Mouse (Mus musculus) lung, embryonic 16.5 days (tissue): Measurements from ENCODE around the gene Clcn3. TPM values are rescaled to one million over a fixed set of nuclear protein-coding genes. Genes with fewer than 3 reads are reported as not detected.

Source experiments
- ATAC-seq: fragments of 200-750 bp; cut with Nextera tagmentation; 2 replicates; pipeline ENCODE4 v1.8.0; 2017; ENCODE audit warnings: low read depth, mild to moderate bottlenecking, moderate library complexity
- H3K27ac ChIP-seq: fragments of 300-500 bp; sonication (generic); 2 replicates; pipeline ENCODE4 v1.5.1; 2014; ENCODE audit warnings: mild to moderate bottlenecking, control low read depth, low read length
- H3K27me3 ChIP-seq: fragments of 300-500 bp; sonication (generic); 2 replicates; pipeline ENCODE4 v1.6.1; 2014; ENCODE audit warnings: low read depth, low read length, mixed read lengths; ENCODE audit not compliant: control insufficient read depth, insufficient read depth
- H3K36me3 ChIP-seq: fragments of 300-500 bp; sonication (generic); 2 replicates; pipeline ENCODE4 v1.6.1; 2014; ENCODE audit warnings: low read length; ENCODE audit not compliant: control insufficient read depth, insufficient read depth
- H3K4me1 ChIP-seq: fragments of 300-500 bp; sonication (generic); replicated peaks from 2 replicates; pipeline ENCODE4 v1.6.1; 2014; ENCODE audit warnings: low read length, mixed read lengths; ENCODE audit not compliant: control insufficient read depth, insufficient read depth
- H3K4me2 ChIP-seq: fragments of 300-500 bp; sonication (generic); 2 replicates; pipeline ENCODE4 v1.6.1; 2014; ENCODE audit warnings: low read depth, low read length, control low read depth
- H3K4me3 ChIP-seq: fragments of 300-500 bp; sonication (generic); 2 replicates; pipeline ENCODE4 v1.5.1; 2014; ENCODE audit warnings: mild to moderate bottlenecking, low read length, control low read depth
- H3K9ac ChIP-seq: fragments of 300-500 bp; sonication (generic); 2 replicates; pipeline ENCODE4 v1.6.1; 2014; ENCODE audit warnings: low read length, control low read depth
- H3K9me3 ChIP-seq: fragments of 300-500 bp; sonication (generic); 2 replicates; pipeline ENCODE4 v1.6.1; 2016; ENCODE audit warnings: low read length; ENCODE audit not compliant: control insufficient read depth
- WGBS: fragments of 180-500 bp; shearing (Covaris S2); extraction: QIAGEN DNeasy Blood & Tissue Kit; methylation state at CpG from one replicate; pipeline ENCODE4 v1.1.7; 2014; 5-methylcytosine and 5-hydroxymethylcytosine counted together
- polyA plus RNA-seq: library from polyadenylated mRNA; unstranded; fragments of >200 nt; fragmentation: Nextera tagmentation; extraction: Ambion mirVana; gene quantifications from 2 replicates; pipeline ENCODE4 v1.2.1, GENCODE M21; 2015

The Clcn3 gene
- polyA plus RNA-seq, 1 experiment from 2014 or later = 22.1 TPM

DNA sequence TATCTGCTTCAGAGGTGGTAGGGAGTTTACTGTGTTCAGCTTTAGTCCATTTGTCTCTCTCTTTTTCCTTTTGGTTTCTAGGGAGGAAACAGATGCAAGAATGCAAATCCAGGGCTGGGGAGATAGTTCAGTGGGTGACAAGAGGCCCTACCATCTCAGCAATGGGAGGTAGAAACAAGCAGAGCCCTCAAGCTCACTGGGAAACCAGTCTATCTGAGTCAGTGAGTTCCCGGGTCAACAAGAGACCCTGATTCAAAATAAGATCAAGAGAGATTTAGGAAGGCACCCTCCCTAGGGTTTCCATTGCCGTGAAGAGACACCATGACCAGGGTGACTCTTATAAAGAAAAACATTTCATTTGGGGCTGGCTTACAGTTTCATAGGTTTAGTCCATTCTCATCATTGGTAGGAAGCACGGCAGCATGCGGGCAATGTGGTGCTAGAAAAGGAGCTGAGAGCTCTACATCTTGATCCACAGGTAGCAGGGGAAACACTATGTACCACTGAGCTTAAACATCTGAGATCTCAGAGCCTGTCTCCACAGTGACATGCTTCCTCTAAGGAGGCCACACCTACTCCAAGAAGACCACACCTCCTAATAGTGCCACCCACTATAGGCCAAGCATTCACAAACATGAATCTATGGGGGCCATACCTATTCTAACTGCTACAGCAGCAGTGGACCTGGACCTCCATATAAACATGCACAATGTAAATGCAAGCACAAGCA is 114.7 kb downstream of the Clcn3 start:
- Histone ChIP-seq H3K4me3 (no peak overlapping the region), H3K4me1 (no peaks in the 10 kb centered on the region), H3K9me3 (no peaks in the 10 kb centered on the region), H3K9ac (no peak overlapping the region), H3K4me2 (no peak overlapping the region), H3K27me3 (no peaks in the 10 kb centered on the region), H3K27ac (no peak overlapping the region), H3K36me3 (no peaks in the 10 kb centered on the region)
- no peak for ATAC-seq
- WGBS = 84% methylated on average over 4 of the region's 4 CpGs

DNA sequence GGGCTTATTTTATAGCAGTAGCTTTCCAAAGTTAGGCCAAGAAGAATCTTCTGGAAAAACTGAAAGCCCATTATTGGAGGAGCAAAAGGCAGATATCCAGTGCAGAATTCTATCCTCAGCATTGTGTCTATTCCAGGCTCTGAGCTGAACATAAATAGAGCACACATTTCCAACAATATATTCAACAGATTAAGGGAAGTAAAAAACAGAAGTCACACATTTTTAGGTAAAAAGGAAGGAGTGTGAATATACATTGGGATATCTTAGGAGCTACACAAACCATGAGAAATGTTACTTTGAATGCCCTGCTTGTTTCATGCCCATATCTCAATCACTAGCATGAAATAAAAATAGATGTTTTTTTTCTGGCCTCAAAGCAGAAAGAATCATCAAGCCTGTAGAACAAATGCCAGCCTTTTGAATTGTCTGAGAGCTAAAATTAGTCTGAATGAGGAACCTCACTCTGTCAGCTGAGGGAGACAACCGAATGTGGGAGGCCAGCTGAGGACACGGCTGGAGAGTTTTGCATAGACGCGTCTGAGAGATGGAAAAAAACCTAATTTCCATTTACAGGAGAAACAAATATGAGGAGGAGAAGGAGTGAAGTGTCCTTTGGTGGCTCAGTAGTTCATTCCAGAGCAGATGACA is 115.5 kb downstream of the Clcn3 start:
- no peaks in the 10 kb centered on the region for H3K27me3 ChIP-seq
- H3K27ac ChIP-seq = no peak overlapping the region
- H3K4me2 ChIP-seq = no peak overlapping the region
- ATAC-seq = no peak
- 70% methylated on average over 4 of the region's 4 CpGs for WGBS
- H3K36me3 ChIP-seq = no peaks in the 10 kb centered on the region
- H3K4me3 ChIP-seq = no peak overlapping the region
- H3K9ac ChIP-seq = no peak overlapping the region
- no peaks in the 10 kb centered on the region for H3K4me1 ChIP-seq
- H3K9me3 ChIP-seq = no peaks in the 10 kb centered on the region

DNA sequence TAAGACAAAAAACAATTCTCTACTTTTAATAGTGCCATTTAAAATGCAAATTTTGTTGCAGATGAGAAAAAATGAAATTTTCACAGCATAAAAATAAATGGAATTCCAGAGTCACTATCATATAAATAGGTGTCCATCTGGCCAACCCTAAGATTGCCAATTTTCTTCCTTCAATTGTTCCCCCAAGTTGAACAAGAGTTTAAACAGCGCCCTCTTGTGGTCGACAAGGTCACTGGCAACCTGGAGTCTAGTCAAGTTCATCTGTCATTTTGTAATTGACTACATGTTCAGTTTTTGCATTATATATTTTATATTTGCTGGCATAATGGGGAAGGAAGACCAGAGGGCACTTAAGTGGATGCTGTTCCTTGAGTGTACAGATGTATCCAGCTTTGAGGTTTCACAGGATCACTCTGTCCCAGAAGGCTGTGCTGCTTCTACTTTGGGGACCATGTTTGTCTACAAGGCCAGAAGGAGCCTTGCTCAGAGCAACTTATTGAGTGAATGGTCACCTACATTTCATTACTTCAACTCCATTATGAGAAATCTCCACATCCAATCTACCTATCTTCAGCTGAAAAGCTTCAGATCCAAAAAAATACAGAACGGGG is 117.5 kb downstream of the Clcn3 start:
- Histone ChIP-seq H3K27me3 (no peaks in the 10 kb centered on the region), H3K4me3 (no peak overlapping the region), H3K9me3 (no peaks in the 10 kb centered on the region), H3K4me2 (no peak overlapping the region), H3K9ac (no peak overlapping the region), H3K4me1 (no peaks in the 10 kb centered on the region), H3K27ac (no peak overlapping the region), H3K36me3 (no peaks in the 10 kb centered on the region)
- 30% methylated on average over 3 of the region's 3 CpGs for WGBS
- no peak for ATAC-seq

DNA sequence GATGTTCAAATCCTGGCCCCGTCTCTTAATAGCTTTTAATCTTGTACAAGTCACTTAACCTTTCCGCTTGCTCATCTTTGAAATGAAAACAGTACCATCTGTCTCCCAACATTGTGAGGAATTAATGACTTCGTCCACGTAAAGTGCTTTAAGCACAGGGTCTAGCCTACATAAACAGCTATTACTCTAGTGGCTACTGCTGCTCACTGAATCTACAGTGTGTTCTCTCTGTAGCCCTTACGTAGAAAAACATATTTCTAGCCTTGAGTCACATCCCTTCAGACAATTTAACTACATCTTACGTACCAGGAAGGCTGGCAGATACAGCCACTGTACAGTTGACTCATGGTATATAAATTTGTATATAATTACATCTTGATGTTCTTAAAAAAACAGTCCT is 118.2 kb downstream of the Clcn3 start:
- Histone ChIP-seq H3K4me3 (no peak overlapping the region), H3K27me3 (no peaks in the 10 kb centered on the region), H3K4me2 (no peak overlapping the region), H3K4me1 (no peaks in the 10 kb centered on the region), H3K9ac (no peak overlapping the region), H3K27ac (no peak overlapping the region), H3K9me3 (no peaks in the 10 kb centered on the region), H3K36me3 (no peaks in the 10 kb centered on the region)
- WGBS = 73% methylated on average over 6 of the region's 6 CpGs
- ATAC-seq = no peak

DNA sequence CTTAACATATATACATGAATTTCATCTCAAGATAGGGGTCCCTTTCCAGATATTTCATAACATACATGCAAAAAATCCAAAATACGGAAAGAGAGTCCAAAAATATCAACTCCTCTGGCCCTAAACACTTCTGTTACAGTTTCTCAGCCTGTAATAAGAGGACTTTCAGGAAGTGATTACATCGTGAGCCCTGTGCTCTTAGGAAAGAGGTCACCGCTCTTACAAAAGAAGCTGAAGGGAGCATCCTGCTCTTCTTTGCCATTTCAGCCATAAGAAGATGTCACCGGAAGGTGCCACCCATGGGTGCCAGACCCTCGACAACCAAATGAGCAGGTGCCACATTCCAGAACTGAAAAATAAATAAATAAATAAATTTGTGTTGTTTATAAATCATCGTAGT is 121.3 kb downstream of the Clcn3 start:
- H3K9me3 ChIP-seq = no peaks in the 10 kb centered on the region
- no peaks in the 10 kb centered on the region for H3K36me3 ChIP-seq
- ATAC-seq = no peak
- H3K27me3 ChIP-seq = no peaks in the 10 kb centered on the region
- H3K4me1 ChIP-seq = no peaks in the 10 kb centered on the region
- WGBS = 79% methylated on average over 6 of the region's 6 CpGs
- no peak overlapping the region for H3K27ac ChIP-seq
- no peak overlapping the region for H3K9ac ChIP-seq
- no peak overlapping the region for H3K4me2 ChIP-seq
- no peak overlapping the region for H3K4me3 ChIP-seq

DNA sequence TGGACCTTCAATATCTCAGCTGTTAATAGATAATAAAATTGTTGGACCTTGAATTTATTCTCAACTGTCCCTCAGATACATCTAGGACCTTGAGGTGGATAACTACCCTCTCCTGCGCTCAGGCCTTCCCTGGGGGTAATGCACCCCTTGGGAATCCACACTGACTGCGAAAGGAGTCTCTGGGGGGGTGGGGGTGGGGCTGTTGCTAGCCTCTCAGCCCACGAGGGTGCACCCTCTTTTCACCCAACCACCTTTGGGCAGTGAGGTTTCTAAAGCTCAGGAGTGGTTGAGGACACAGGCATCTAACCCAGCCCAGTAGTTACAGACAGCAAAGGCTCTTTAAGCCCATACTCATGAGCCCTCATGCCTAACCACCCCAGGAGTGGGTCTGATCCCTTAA is 122.4 kb downstream of the Clcn3 start:
- Histone ChIP-seq H3K9me3 (no peaks in the 10 kb centered on the region), H3K36me3 (no peaks in the 10 kb centered on the region), H3K4me2 (no peak overlapping the region), H3K9ac (no peak overlapping the region), H3K4me1 (no peaks in the 10 kb centered on the region), H3K27me3 (no peaks in the 10 kb centered on the region), H3K27ac (no peak overlapping the region), H3K4me3 (no peak overlapping the region)
- no peak for ATAC-seq
- 73% methylated on average over 3 of the region's 3 CpGs for WGBS

Other genes starting within 250 kb of the Clcn3 start
- gene Hpf1, start 92.9 kb downstream of the Clcn3 start, polyA plus RNA-seq = 91.2 and 110 TPM in 2 replicates
- gene Nek1, start 9.9 kb upstream of the Clcn3 start, polyA plus RNA-seq = 18.9 and 19.1 TPM in 2 replicates
- 17.8 and 18.7 TPM in 2 replicates for gene Sh3rf1, start 240.6 kb upstream of the Clcn3 start, polyA plus RNA-seq